Mouse (Mus musculus) MEL (cell line): ENCODE measurements around the gene Sp2. TPM values are rescaled to one million over a fixed set of nuclear protein-coding genes. Genes with fewer than 3 reads are reported as not detected.

Experiments
- DNase-seq: peaks from one replicate; pipeline ENCODE4 v3.0.0; 2011; ENCODE audit warnings: low read depth, low spot score
- H3K27ac ChIP-seq: 2 replicates; pipeline ENCODE4 v1.5.1; 2012; ENCODE audit warnings: low read depth, mild to moderate bottlenecking, control low read depth, low read length, moderate library complexity; ENCODE audit not compliant: control insufficient read depth
- H3K27me3 ChIP-seq, 2 experiments: fragments of 150-350 bp in 1 of 2; sonication (generic) in 1 of 2; 2 replicates each; pipeline ENCODE4 v1.6.1; 2012; ENCODE audit warnings: low read length in 2 of 2, mild to moderate bottlenecking in 2 of 2, improper control_type of control experiment in 1 of 2, moderate library complexity in 1 of 2; ENCODE audit not compliant: insufficient read depth in 2 of 2, control insufficient read depth in 1 of 2
- H3K36me3 ChIP-seq, 2 experiments: 2 replicates each; pipeline ENCODE4 v1.6.1; 2012 to 2014; ENCODE audit warnings: low read length in 2 of 2, improper control_type of control experiment in 1 of 2, inconsistent platforms in 1 of 2, mild to moderate bottlenecking in 1 of 2; ENCODE audit not compliant: insufficient read depth in 2 of 2, control insufficient read depth in 1 of 2
- H3K4me1 ChIP-seq, 2 experiments: fragments of 150-350 bp in 1 of 2; sonication (generic) in 1 of 2; 2 replicates each; pipeline ENCODE4 v1.6.1; 2012; ENCODE audit warnings: low read length in 2 of 2, improper control_type of control experiment in 1 of 2, mild to moderate bottlenecking in 1 of 2; ENCODE audit not compliant: insufficient read depth in 2 of 2, control insufficient read depth in 1 of 2
- H3K4me3 ChIP-seq, 2 experiments: fragments of 150-350 bp in 1 of 2; sonication (generic) in 1 of 2; 2 replicates each; pipeline ENCODE4 v1.5.1; 2012; ENCODE audit warnings: low read depth in 2 of 2, low read length in 2 of 2, mild to moderate bottlenecking in 2 of 2, moderate library complexity in 2 of 2, control low read depth in 1 of 2, improper control_type of control experiment in 1 of 2; ENCODE audit not compliant: control insufficient read depth in 1 of 2, insufficient read depth in 1 of 2
- H3K79me2 ChIP-seq: 2 replicates; pipeline ENCODE4 v1.6.1; 2012; ENCODE audit warnings: mild to moderate bottlenecking, low read length, moderate library complexity; ENCODE audit not compliant: control insufficient read depth, poor library complexity, insufficient read depth
- H3K9ac ChIP-seq: 2 replicates; pipeline ENCODE4 v1.6.1; 2012; ENCODE audit warnings: low read depth, mild to moderate bottlenecking, control low read depth, low read length, moderate library complexity; ENCODE audit not compliant: control insufficient read depth, poor library complexity, severe bottlenecking
- H3K9me3 ChIP-seq: fragments of 150-350 bp; sonication (generic); replicated peaks from 2 replicates; pipeline ENCODE4 v1.6.1; 2012; ENCODE audit warnings: mild to moderate bottlenecking, low read length, improper control_type of control experiment, moderate library complexity; ENCODE audit not compliant: insufficient read depth
- BHLHE40 ChIP-seq: IDR thresholded peaks from 2 replicates; pipeline ENCODE4 v1.6.1; 2012; ENCODE audit warnings: low read depth, mild to moderate bottlenecking, inconsistent platforms, low read length, improper control_type of control experiment, borderline replicate concordance
- CHD1 ChIP-seq: IDR thresholded peaks from 2 replicates; pipeline ENCODE4 v1.6.1; 2012; ENCODE audit warnings: low read depth, mild to moderate bottlenecking, inconsistent platforms, low read length, improper control_type of control experiment
- CHD2 ChIP-seq: IDR thresholded peaks from 2 replicates; pipeline ENCODE4 v1.6.1; 2011; ENCODE audit warnings: low read length, improper control_type of control experiment
- CTCF ChIP-seq, 3 experiments: IDR thresholded peaks in 2 of 3; conservative IDR thresholded peaks in 1 of 3; 2 replicates each; pipeline ENCODE4 v1.5.1; 2011 to 2012; ENCODE audit warnings: low read length in 3 of 3, low read depth in 2 of 3, mild to moderate bottlenecking in 2 of 3, improper control_type of control experiment in 1 of 3, inconsistent platforms in 1 of 3, mixed read lengths in 1 of 3, moderate library complexity in 1 of 3; ENCODE audit not compliant: control insufficient read depth in 1 of 3, insufficient read depth in 1 of 3, poor library complexity in 1 of 3, severe bottlenecking in 1 of 3
- E2F4 ChIP-seq: IDR thresholded peaks from 2 replicates; pipeline ENCODE4 v1.6.1; 2011; ENCODE audit warnings: low read depth, low read length, improper control_type of control experiment, borderline replicate concordance
- ELF1 ChIP-seq: IDR thresholded peaks from 2 replicates; pipeline ENCODE4 v1.6.1; 2014; ENCODE audit warnings: low read depth, mild to moderate bottlenecking, inconsistent platforms, low read length, improper control_type of control experiment, moderate library complexity
- EP300 ChIP-seq, 2 experiments: IDR thresholded peaks; 2 replicates each; pipeline ENCODE4 v1.6.1; 2011; ENCODE audit warnings: improper control_type of control experiment in 2 of 2, low read length in 2 of 2, low read depth in 1 of 2, mild to moderate bottlenecking in 1 of 2
- ETS1 ChIP-seq: IDR thresholded peaks from 2 replicates; pipeline ENCODE4 v1.6.1; 2012; ENCODE audit warnings: low read depth, mild to moderate bottlenecking, inconsistent platforms, low read length, improper control_type of control experiment, moderate library complexity
- GATA1 ChIP-seq: IDR thresholded peaks from 2 replicates; pipeline ENCODE4 v1.6.1; 2011; ENCODE audit warnings: low read depth, low read length, improper control_type of control experiment
- HCFC1 ChIP-seq: IDR thresholded peaks from 2 replicates; pipeline ENCODE4 v1.6.1; 2012; ENCODE audit warnings: low read depth, mild to moderate bottlenecking, inconsistent platforms, low read length, improper control_type of control experiment, moderate library complexity
- MXI1 ChIP-seq: IDR thresholded peaks from 2 replicates; pipeline ENCODE4 v1.6.1; 2011; ENCODE audit warnings: mild to moderate bottlenecking, low read depth, low read length, improper control_type of control experiment
- MYC ChIP-seq: IDR thresholded peaks from 2 replicates; pipeline ENCODE4 v1.6.1; 2011; ENCODE audit warnings: low read depth, mild to moderate bottlenecking, low read length, improper control_type of control experiment, moderate library complexity
- NRF1 ChIP-seq: IDR thresholded peaks from 2 replicates; pipeline ENCODE4 v1.6.1; 2014; ENCODE audit warnings: low read depth, mild to moderate bottlenecking, inconsistent platforms, low read length, improper control_type of control experiment, moderate library complexity; ENCODE audit not compliant: poor library complexity, insufficient read depth, severe bottlenecking
- RCOR1 ChIP-seq: IDR thresholded peaks from 2 replicates; pipeline ENCODE4 v1.6.1; 2012; ENCODE audit warnings: low read depth, mild to moderate bottlenecking, inconsistent platforms, low read length, improper control_type of control experiment
- SIN3A ChIP-seq: IDR thresholded peaks from 2 replicates; pipeline ENCODE4 v1.6.1; 2012; ENCODE audit warnings: low read length, improper control_type of control experiment, inconsistent platforms
- SMC3 ChIP-seq: IDR thresholded peaks from 2 replicates; pipeline ENCODE4 v1.6.1; 2011; ENCODE audit warnings: low read depth, low read length, improper control_type of control experiment
- TAL1 ChIP-seq: IDR thresholded peaks from 2 replicates; pipeline ENCODE4 v1.6.1; 2012; ENCODE audit warnings: mild to moderate bottlenecking, inconsistent platforms, low read length, moderate library complexity, mixed read lengths
- TBP ChIP-seq: IDR thresholded peaks from 2 replicates; pipeline ENCODE4 v1.8.0; 2011; ENCODE audit warnings: low read depth, low read length, improper control_type of control experiment
- TCF12 ChIP-seq: IDR thresholded peaks from 2 replicates; pipeline ENCODE4 v1.6.1; 2014; ENCODE audit warnings: low read depth, mild to moderate bottlenecking, inconsistent platforms, low read length, improper control_type of control experiment, moderate library complexity
- USF1 ChIP-seq: IDR thresholded peaks from 2 replicates; pipeline ENCODE4 v1.6.1; 2014; ENCODE audit warnings: low read depth, mild to moderate bottlenecking, inconsistent platforms, low read length, improper control_type of control experiment, moderate library complexity
- ZKSCAN1 ChIP-seq: IDR thresholded peaks from 2 replicates; pipeline ENCODE4 v1.6.1; 2012; ENCODE audit warnings: low read depth, mild to moderate bottlenecking, inconsistent platforms, low read length, improper control_type of control experiment, moderate library complexity
- ZNF384 ChIP-seq: IDR thresholded peaks from 2 replicates; pipeline ENCODE4 v1.6.1; 2012; ENCODE audit warnings: low read depth, mild to moderate bottlenecking, inconsistent platforms, low read length, improper control_type of control experiment
- polyA plus RNA-seq, 2 experiments: library from polyadenylated mRNA; stranded (reverse) in 1 of 2; unstranded in 1 of 2; fragments of >175 nt in 1 of 2; fragments of >200 nt in 1 of 2; gene quantifications; 2 replicates each; pipeline versions ENCODE4 v1.2.1 to v1.2.4; 2012; ENCODE audit warnings: low replicate concordance in 2 of 2, low read depth in 1 of 2; ENCODE audit not compliant: insufficient read length in 2 of 2, insufficient read depth in 1 of 2, missing spikeins in 1 of 2
- total RNA-seq: library from RNA; depleted of rRNA; stranded (reverse); fragments of 300-350 nt; gene quantifications from 2 replicates; pipeline ENCODE4 v1.2.3, GENCODE M21; 2012

Sp2 gene
- total and polyA plus RNA-seq, 3 experiments, result 1.4 to 20.3 TPM; not detected in 1

- no peak for TF ChIP-seq ZKSCAN1
- no peak for TF ChIP-seq SMC3
- no peak for TF ChIP-seq CTCF (IDR thresholded peaks at IDR 0.05 in 2 of 3, conservative IDR thresholded peaks at IDR 0.05 in 1 of 3; ENCODE audit: control insufficient read depth in 1 of 3, insufficient read depth in 1 of 3, low read depth in 2 of 3, low read length in 3 of 3, poor library complexity in 1 of 3, severe bottlenecking in 1 of 3)
- peak; percentile 83 for TF ChIP-seq CHD2
- TF ChIP-seq ELF1, result peak; percentile 95
- TF ChIP-seq BHLHE40, result peak; percentile 22
- peak; percentile 95 for TF ChIP-seq USF1
- no peak for TF ChIP-seq CHD1
- TF ChIP-seq ZNF384, result no peak
- peak; percentile 79 for TF ChIP-seq HCFC1
- TF ChIP-seq MYC, result peak; percentile 97
- TF ChIP-seq TBP, result no peak; the same call in 1 of the 2 replicates
- TF ChIP-seq TCF12, result no peak
- TF ChIP-seq, all 39 proteins: peak for 13
These were observed 38.9 kb downstream of the Sp2 start, which contains the start of gene Pnpo (continued) for GRCm38 (mm10) chr11:96943746-96944304.

GRCm38 (mm10) chr11:96941989-96942590 lies 40.7 kb downstream of the Sp2 start:
- H3K9ac ChIP-seq, result no peak overlapping the region
- peaks cover 21 to 46% of the 10 kb centered on the region in 2 experiments for H3K4me1 ChIP-seq
- peak overlapping the region; percentile 33 for H3K27ac ChIP-seq
- no peaks in the 10 kb centered on the region for H3K9me3 ChIP-seq
- peaks cover 30% of the 10 kb centered on the region for H3K79me2 ChIP-seq
- TF ChIP-seq ETS1, result 0 out of 2 replicates have a peak, but pooled peaks have one; percentile 32
- TF ChIP-seq MXI1, result peak; percentile 35; the same call in 1 of the 2 replicates
- TF ChIP-seq SIN3A, result peak; percentile 63; the same call in 1 of the 2 replicates
- TF ChIP-seq MYC, result peak; percentile 44; the same call in 1 of the 2 replicates
- TF ChIP-seq TCF12, result peak; percentile 63
- no peak for TF ChIP-seq CHD1
- no peak for TF ChIP-seq E2F4
- peak; percentile 74 for TF ChIP-seq TAL1
- peak; percentile 62; the same call in 1 of the 2 replicates for TF ChIP-seq ELF1
- 0 out of 2 replicates have a peak, but pooled peaks have one; percentile 27 for TF ChIP-seq HCFC1
- peak; percentile 74 for TF ChIP-seq GATA1
- peak; percentile 68 to 76 for TF ChIP-seq EP300 (IDR thresholded peaks at IDR 0.05; ENCODE audit: low read depth in 1 of 2, low read length in 2 of 2)
- peak; percentile 95 for TF ChIP-seq RCOR1
- no peak for TF ChIP-seq NRF1
- no peak for TF ChIP-seq CHD2
- TF ChIP-seq CTCF (IDR thresholded peaks at IDR 0.05 in 2 of 3, conservative IDR thresholded peaks at IDR 0.05 in 1 of 3; ENCODE audit: control insufficient read depth in 1 of 3, insufficient read depth in 1 of 3, low read depth in 2 of 3, low read length in 3 of 3, poor library complexity in 1 of 3, severe bottlenecking in 1 of 3), result no peak
- TF ChIP-seq, all 39 proteins: peak for 11
- peak; percentile 77 for DNase-seq
- H3K36me3 ChIP-seq, result peaks cover 4 to 47% of the 10 kb centered on the region in 2 experiments
- no peaks in the 10 kb centered on the region for H3K27me3 ChIP-seq
- H3K4me3 ChIP-seq, result no peak overlapping the region
